Mouse (Mus musculus) layer of hippocampus, adult 11-12 months (tissue): ENCODE results near the gene Fbn1.
A peak's percentile ranks its signal among the peaks of the same experiment; 100 is the strongest.
"Not testable (repeated sequence)": the region's sequence is repeated elsewhere in the genome, so short reads cannot be mapped to it uniquely, and the experiment has no call there.

ENCODE experiments used
- DNase-seq: peaks from one replicate; pipeline ENCODE4 v3.0.0; 2022; ENCODE audit warnings: low spot score

The Fbn1 gene

GRCm38 (mm10) chr2:125291101-125291500, 216.7 kb downstream of the Fbn1 start:
- DNase-seq: no peak

GRCm38 (mm10) chr2:125290197-125290965, 217.4 kb downstream of the Fbn1 start:
- no peak for DNase-seq

- DNase-seq: no peak
Observed at GRCm38 (mm10) chr2:125285777-125286176, 222.0 kb downstream of the Fbn1 start.

- DNase-seq: no peak
Observed at GRCm38 (mm10) chr2:125282334-125283206, 225.2 kb downstream of the Fbn1 start.

- DNase-seq: not testable (repeated sequence)
Observed at GRCm38 (mm10) chr2:125279995-125280394, 227.8 kb downstream of the Fbn1 start.

GRCm38 (mm10) chr2:125278474-125278873, 229.3 kb downstream of the Fbn1 start:
- DNase-seq: no peak

- no peak for DNase-seq
Observed at GRCm38 (mm10) chr2:125276692-125277091, 231.1 kb downstream of the Fbn1 start.

- no peak for DNase-seq
Observed at GRCm38 (mm10) chr2:125275617-125276016, 232.2 kb downstream of the Fbn1 start.

GRCm38 (mm10) chr2:125268876-125269275, 238.9 kb downstream of the Fbn1 start:
- DNase-seq: no peak

GRCm38 (mm10) chr2:125263753-125264152, 244.0 kb downstream of the Fbn1 start:
- no peak for DNase-seq

GRCm38 (mm10) chr2:125263056-125263455, 244.7 kb downstream of the Fbn1 start:
- DNase-seq: no peak

- no peak for DNase-seq
Observed at GRCm38 (mm10) chr2:125260326-125260725, 247.5 kb downstream of the Fbn1 start.

- DNase-seq: peak; percentile 23
Observed at GRCm38 (mm10) chr2:125259230-125260120, 248.3 kb downstream of the Fbn1 start.

GRCm38 (mm10) chr2:125255886-125256285, 251.9 kb downstream of the Fbn1 start:
- no peak for DNase-seq

- DNase-seq: no peak
Observed at GRCm38 (mm10) chr2:125254630-125255029, 253.2 kb downstream of the Fbn1 start.

GRCm38 (mm10) chr2:125253699-125254098, 254.1 kb downstream of the Fbn1 start:
- DNase-seq: no peak

GRCm38 (mm10) chr2:125252275-125252674, 255.5 kb downstream of the Fbn1 start:
- peak; percentile 35 for DNase-seq

- DNase-seq: no peak
Observed at GRCm38 (mm10) chr2:125251781-125252180, 256.0 kb downstream of the Fbn1 start.
